Mouse (Mus musculus) limb, embryonic 12.5 days (tissue): Measurements from ENCODE around the gene Eef1akmt4. TPM values are rescaled to one million over a fixed set of nuclear protein-coding genes. Genes with fewer than 3 reads are reported as not detected.

Experiments used
- microRNA counts: library from miRNA; unstranded; fragments of <30 nt; microRNA quantifications from one replicate; lab custom pipeline; 2017
- microRNA-seq: library from miRNA; unstranded; fragments of <30 nt; microRNA quantifications from one replicate; pipeline ENCODE4, GENCODE M21; 2017
- polyA plus RNA-seq: library from polyadenylated mRNA; unstranded; fragments of >200 nt; fragmentation: Nextera tagmentation; extraction: Ambion mirVana; gene quantifications from 2 replicates; pipeline ENCODE4 v1.2.1, GENCODE M21; 2016

The Eef1akmt4 gene
- polyA plus RNA-seq, 1 experiment from 2014 or later, result 32.7 TPM

MicroRNA genes within 50 kb of the gene (microRNA counts, 519-probe panel; counts per million panel counts)
- 4,741 counts per million, percentile 41 among the panel's probes with 10 or more counts for microRNA mmu-miR-1224 (lab: Ali Mortazavi, UCI)

Small RNA genes within 50 kb of the gene (microRNA-seq; reads per million reads assigned to microRNA genes)
- gene Mir1224, result 0.93 reads per million

Other genes with a start within 250 kb of the Eef1akmt4 start
- 85.1 and 92.7 TPM in 2 replicates for gene Abcc5, start 185.2 kb upstream of the Eef1akmt4 start, polyA plus RNA-seq
- 140 and 144 TPM in 2 replicates for gene Eif2b5, start 112.8 kb upstream of the Eef1akmt4 start, polyA plus RNA-seq
- gene Dvl3, start 94.6 kb upstream of the Eef1akmt4 start, polyA plus RNA-seq, result 27.8 and 35.3 TPM in 2 replicates
- 616 and 634 TPM in 2 replicates for gene Ap2m1, start 76.1 kb upstream of the Eef1akmt4 start, polyA plus RNA-seq
- gene Abcf3, start 63.0 kb upstream of the Eef1akmt4 start, polyA plus RNA-seq, result 68.9 and 69.8 TPM in 2 replicates
- gene Vwa5b2, start 22.1 kb upstream of the Eef1akmt4 start, polyA plus RNA-seq, result 0.93 and 1.2 TPM in 2 replicates
- not detected in 2 replicates for gene Gm49333, start within 50 bp of the Eef1akmt4 start, polyA plus RNA-seq
- 35.5 and 42.5 TPM in 2 replicates for gene Alg3, start 142 bp downstream of the Eef1akmt4 start, polyA plus RNA-seq
- gene Camk2n2, start 9.7 kb downstream of the Eef1akmt4 start, polyA plus RNA-seq, result 1.1 and 1.2 TPM in 2 replicates
- gene Ece2, start 18.2 kb downstream of the Eef1akmt4 start, polyA plus RNA-seq, result 5.9 TPM in 2 replicates
- gene Psmd2, start 40.1 kb downstream of the Eef1akmt4 start, polyA plus RNA-seq, result 414 and 424 TPM in 2 replicates
- gene Eif4g1, start 56.7 kb downstream of the Eef1akmt4 start, polyA plus RNA-seq, result 204 and 218 TPM in 2 replicates
- gene Fam131a, start 81.6 kb downstream of the Eef1akmt4 start, polyA plus RNA-seq, result 5.3 and 7.4 TPM in 2 replicates
- 114 and 118 TPM in 2 replicates for gene Polr2h, start 106.1 kb downstream of the Eef1akmt4 start, polyA plus RNA-seq
- gene Clcn2, start 106.2 kb downstream of the Eef1akmt4 start, polyA plus RNA-seq, result 31.1 and 31.9 TPM in 2 replicates
- 5.0 and 5.1 TPM in 2 replicates for gene Chrd, start 121.5 kb downstream of the Eef1akmt4 start, polyA plus RNA-seq
- gene Thpo, start 122.9 kb downstream of the Eef1akmt4 start, polyA plus RNA-seq, result 0.48 and 0.56 TPM in 2 replicates